Mouse (Mus musculus) limb, embryonic 10.5 days (tissue): Measurements from ENCODE around the gene Rasgef1b. TPM values are rescaled to one million over a fixed set of nuclear protein-coding genes. Genes with fewer than 3 reads are reported as not detected.
A peak's percentile ranks its signal among the peaks of the same experiment; 100 is the strongest.

Experiments
- DNase-seq: peaks from one replicate; pipeline ENCODE4 v3.0.0-alpha.2; 2017; ENCODE audit warnings: low spot score
- H3K27ac ChIP-seq: fragments of 300-500 bp; sonication (generic); 2 replicates; pipeline ENCODE4 v1.5.1; 2016; ENCODE audit warnings: mild to moderate bottlenecking
- H3K27me3 ChIP-seq: fragments of 300-500 bp; sonication (generic); 2 replicates; pipeline ENCODE4 v1.6.1; 2016; ENCODE audit warnings: low read depth, mild to moderate bottlenecking; ENCODE audit not compliant: poor library complexity, severe bottlenecking
- H3K36me3 ChIP-seq: fragments of 300-500 bp; sonication (generic); 2 replicates; pipeline ENCODE4 v1.6.1; 2016; ENCODE audit warnings: mild to moderate bottlenecking, moderate library complexity
- H3K4me1 ChIP-seq: fragments of 300-500 bp; sonication (generic); 2 replicates; pipeline ENCODE4 v1.6.1; 2016
- H3K4me3 ChIP-seq: fragments of 300-500 bp; sonication (generic); 2 replicates; pipeline ENCODE4 v1.5.1; 2016; ENCODE audit warnings: mild to moderate bottlenecking, moderate library complexity
- H3K9me3 ChIP-seq: fragments of 300-500 bp; sonication (generic); replicated peaks from 2 replicates; pipeline ENCODE4 v1.6.1; 2016; ENCODE audit warnings: mild to moderate bottlenecking
- WGBS: fragments of 180-500 bp; shearing (Covaris S2); methylation state at CpG from one replicate; pipeline ENCODE4 v1.1.7; 2016; 5-methylcytosine and 5-hydroxymethylcytosine counted together
- polyA plus RNA-seq: library from polyadenylated mRNA; unstranded; fragments of >200 nt; fragmentation: Nextera tagmentation; extraction: Ambion mirVana; gene quantifications from 2 replicates; pipeline ENCODE4 v1.2.1, GENCODE M21; 2016

Rasgef1b gene
- polyA plus RNA-seq, 1 experiment from 2014 or later: 32.5 TPM

GRCm38 (mm10) chr5:99471790-99472189 lies 257.1 kb downstream of the Rasgef1b start:
- no peak overlapping the region for H3K4me3 ChIP-seq
- no peaks in the 10 kb centered on the region for H3K9me3 ChIP-seq
- no peaks in the 10 kb centered on the region for H3K36me3 ChIP-seq
- H3K4me1 ChIP-seq: peaks cover 26% of the 10 kb centered on the region
- H3K27ac ChIP-seq: no peak overlapping the region
- no peak for DNase-seq
- no peaks in the 10 kb centered on the region for H3K27me3 ChIP-seq
- WGBS: 83% methylated on average over 4 of the region's 4 CpGs

- H3K4me3 ChIP-seq: no peak overlapping the region
- H3K36me3 ChIP-seq: no peaks in the 10 kb centered on the region
- H3K27me3 ChIP-seq: no peaks in the 10 kb centered on the region
- peaks cover 26% of the 10 kb centered on the region for H3K4me1 ChIP-seq
- no peaks in the 10 kb centered on the region for H3K9me3 ChIP-seq
- no peak for DNase-seq
- H3K27ac ChIP-seq: no peak overlapping the region
Observed at GRCm38 (mm10) chr5:99470613-99471012, 258.3 kb downstream of the Rasgef1b start.

GRCm38 (mm10) chr5:99459007-99459406 lies 269.9 kb downstream of the Rasgef1b start:
- 89% methylated on average over 6 of the region's 6 CpGs for WGBS
- Histone ChIP-seq H3K4me3 (no peak overlapping the region), H3K4me1 (peaks cover 4% of the 10 kb centered on the region; the same call in 1 of the 2 replicates), H3K9me3 (no peaks in the 10 kb centered on the region), H3K36me3 (no peaks in the 10 kb centered on the region), H3K27me3 (no peaks in the 10 kb centered on the region), H3K27ac (no peak overlapping the region)
- DNase-seq: no peak

- H3K27me3 ChIP-seq: no peaks in the 10 kb centered on the region
- no peak overlapping the region for H3K27ac ChIP-seq
- WGBS: 94% methylated on average over 3 of the region's 3 CpGs
- no peak for DNase-seq
- no peak overlapping the region for H3K4me3 ChIP-seq
- H3K4me1 ChIP-seq: peaks cover 8% of the 10 kb centered on the region; the same call in 1 of the 2 replicates
- no peaks in the 10 kb centered on the region for H3K9me3 ChIP-seq
- no peaks in the 10 kb centered on the region for H3K36me3 ChIP-seq
Observed at GRCm38 (mm10) chr5:99457291-99457690, 271.6 kb downstream of the Rasgef1b start.

GRCm38 (mm10) chr5:99451939-99452338 lies 276.9 kb downstream of the Rasgef1b start:
- DNase-seq: no peak
- Histone ChIP-seq H3K27me3 (no peaks in the 10 kb centered on the region), H3K4me1 (peaks cover 13% of the 10 kb centered on the region), H3K36me3 (no peaks in the 10 kb centered on the region), H3K9me3 (no peaks in the 10 kb centered on the region), H3K4me3 (no peak overlapping the region), H3K27ac (no peak overlapping the region)
- WGBS: 43% methylated on average over 2 of the region's 2 CpGs

- Histone ChIP-seq H3K9me3 (no peaks in the 10 kb centered on the region), H3K4me1 (peaks cover 13% of the 10 kb centered on the region), H3K4me3 (no peak overlapping the region), H3K36me3 (no peaks in the 10 kb centered on the region), H3K27ac (0 out of 2 replicates have a peak overlapping the region, but pooled peaks have one; percentile 28), H3K27me3 (no peaks in the 10 kb centered on the region)
- WGBS: 52% methylated on average over 5 of the region's 5 CpGs
- DNase-seq: no peak
Observed at GRCm38 (mm10) chr5:99451416-99451815, 277.4 kb downstream of the Rasgef1b start.

GRCm38 (mm10) chr5:99450994-99451393 lies 277.9 kb downstream of the Rasgef1b start:
- Histone ChIP-seq H3K27ac (no peak overlapping the region), H3K4me3 (no peak overlapping the region), H3K27me3 (no peaks in the 10 kb centered on the region), H3K36me3 (no peaks in the 10 kb centered on the region), H3K9me3 (no peaks in the 10 kb centered on the region), H3K4me1 (peaks cover 13% of the 10 kb centered on the region)
- 77% methylated on average over 4 of the region's 4 CpGs for WGBS
- no peak for DNase-seq

GRCm38 (mm10) chr5:99450463-99450862 lies 278.4 kb downstream of the Rasgef1b start:
- H3K27ac ChIP-seq: no peak overlapping the region
- 80% methylated on average over 3 of the region's 3 CpGs for WGBS
- no peak for DNase-seq
- no peaks in the 10 kb centered on the region for H3K9me3 ChIP-seq
- no peaks in the 10 kb centered on the region for H3K27me3 ChIP-seq
- no peaks in the 10 kb centered on the region for H3K36me3 ChIP-seq
- peaks cover 13% of the 10 kb centered on the region for H3K4me1 ChIP-seq
- no peak overlapping the region for H3K4me3 ChIP-seq

- Histone ChIP-seq H3K36me3 (no peaks in the 10 kb centered on the region), H3K4me3 (no peak overlapping the region), H3K4me1 (peaks cover 15% of the 10 kb centered on the region), H3K27me3 (no peaks in the 10 kb centered on the region), H3K27ac (no peak overlapping the region), H3K9me3 (no peaks in the 10 kb centered on the region)
- no peak for DNase-seq
- WGBS: 91% methylated on average over 6 of the region's 6 CpGs
Observed at GRCm38 (mm10) chr5:99447481-99447880, 281.4 kb downstream of the Rasgef1b start.

- WGBS: 82% methylated on average over 5 of the region's 5 CpGs
- Histone ChIP-seq H3K4me1 (peaks cover 8% of the 10 kb centered on the region; the same call in 1 of the 2 replicates), H3K27me3 (no peaks in the 10 kb centered on the region), H3K27ac (peak overlapping the region; percentile 9; the same call in 1 of the 2 replicates), H3K9me3 (no peaks in the 10 kb centered on the region), H3K36me3 (no peaks in the 10 kb centered on the region), H3K4me3 (no peak overlapping the region)
- DNase-seq: no peak
Observed at GRCm38 (mm10) chr5:99445242-99445641, 283.6 kb downstream of the Rasgef1b start.

- no peak overlapping the region for H3K27ac ChIP-seq
- no peaks in the 10 kb centered on the region for H3K9me3 ChIP-seq
- no peaks in the 10 kb centered on the region for H3K27me3 ChIP-seq
- no peak overlapping the region for H3K4me3 ChIP-seq
- DNase-seq: no peak
- no peaks in the 10 kb centered on the region for H3K36me3 ChIP-seq
- peaks cover 8% of the 10 kb centered on the region; the same call in 1 of the 2 replicates for H3K4me1 ChIP-seq
- 72% methylated on average over 7 of the region's 7 CpGs for WGBS
Observed at GRCm38 (mm10) chr5:99444777-99445176, 284.1 kb downstream of the Rasgef1b start.

- Histone ChIP-seq H3K4me1 (peaks cover 13% of the 10 kb centered on the region; the same call in 1 of the 2 replicates), H3K4me3 (no peak overlapping the region), H3K27ac (no peak overlapping the region), H3K9me3 (no peaks in the 10 kb centered on the region), H3K36me3 (no peaks in the 10 kb centered on the region), H3K27me3 (no peaks in the 10 kb centered on the region)
- no peak for DNase-seq
- 89% methylated on average over 6 of the region's 6 CpGs for WGBS
Observed at GRCm38 (mm10) chr5:99440109-99440508, 288.8 kb downstream of the Rasgef1b start.

GRCm38 (mm10) chr5:99438526-99438925 lies 290.3 kb downstream of the Rasgef1b start:
- H3K4me1 ChIP-seq: peaks cover 11% of the 10 kb centered on the region; the same call in 1 of the 2 replicates
- H3K9me3 ChIP-seq: no peaks in the 10 kb centered on the region
- no peak for DNase-seq
- H3K36me3 ChIP-seq: no peaks in the 10 kb centered on the region
- no peaks in the 10 kb centered on the region for H3K27me3 ChIP-seq
- H3K27ac ChIP-seq: no peak overlapping the region
- WGBS: 46% methylated on average over 1 of the region's 1 CpGs
- no peak overlapping the region for H3K4me3 ChIP-seq

GRCm38 (mm10) chr5:99434226-99434625 lies 294.6 kb downstream of the Rasgef1b start:
- Histone ChIP-seq H3K27ac (no peak overlapping the region), H3K27me3 (no peaks in the 10 kb centered on the region), H3K9me3 (no peaks in the 10 kb centered on the region), H3K4me1 (peaks cover 9% of the 10 kb centered on the region; the same call in 1 of the 2 replicates), H3K36me3 (no peaks in the 10 kb centered on the region), H3K4me3 (no peak overlapping the region)
- WGBS: 88% methylated on average over 4 of the region's 4 CpGs
- DNase-seq: no peak
